Mouse (Mus musculus) bone marrow macrophage, adult 2 months (primary cell): ENCODE data around the gene Ednrb.

Experiments used
- CTCF ChIP-seq: IDR thresholded peaks from 2 replicates; pipeline ENCODE4 v1.5.1; 2012; ENCODE audit warnings: low read depth, mild to moderate bottlenecking, low read length, moderate library complexity
- POLR2A ChIP-seq: IDR thresholded peaks from 2 replicates; pipeline ENCODE4 v1.6.1; 2012; ENCODE audit warnings: mild to moderate bottlenecking, low read depth, low read length, borderline replicate concordance

DNA sequence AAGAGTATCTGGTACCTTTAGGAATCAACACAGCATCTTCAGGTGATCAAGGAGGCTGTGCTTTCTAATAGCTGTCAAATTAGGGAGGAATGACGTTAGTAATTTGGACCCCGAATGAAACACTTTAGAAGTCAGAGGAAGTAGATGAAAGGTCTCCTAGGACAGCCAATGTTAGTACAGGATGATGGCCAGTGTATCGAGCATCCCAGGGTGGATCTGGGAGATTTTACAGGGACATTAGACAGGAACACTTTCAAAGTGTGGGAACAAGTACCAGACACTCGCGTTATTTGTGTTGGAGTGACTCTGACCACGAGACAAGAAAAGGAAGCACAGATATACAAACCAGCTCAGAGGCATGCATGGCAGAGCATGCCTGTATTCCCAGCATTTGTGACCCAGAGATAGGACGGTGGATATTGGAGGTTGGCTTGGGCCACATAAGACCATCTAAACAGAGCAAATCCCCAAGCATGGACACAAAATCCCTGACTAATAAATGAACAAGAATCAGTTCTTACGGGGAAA lies 48.3 kb upstream of the Ednrb start:
- TF ChIP-seq CTCF: no peak
- TF ChIP-seq POLR2A: no peak
